Mouse (Mus musculus) kidney, adult 2 months (tissue): ENCODE measurements around the gene Cldn4. TPM values are rescaled to one million over a fixed set of nuclear protein-coding genes. Genes with fewer than 3 reads are reported as not detected.

Experiments used
- DNase-seq: peaks from one replicate; pipeline ENCODE4 v3.0.0; 2021
- H3K27ac ChIP-seq: fragments of 200-500 bp; 2 replicates; pipeline ENCODE4 v1.5.1; 2012; ENCODE audit warnings: low read depth, low read length, control low read depth, inconsistent platforms; ENCODE audit not compliant: insufficient read depth
- H3K27me3 ChIP-seq: fragments of 200-500 bp; replicated peaks from 2 replicates; pipeline ENCODE4 v1.6.1; 2012; ENCODE audit warnings: mild to moderate bottlenecking, moderate library complexity, low read length, inconsistent platforms; ENCODE audit not compliant: control insufficient read depth, insufficient read depth
- H3K36me3 ChIP-seq: fragments of 200-500 bp; 2 replicates; pipeline ENCODE4 v1.6.1; 2012; ENCODE audit warnings: mild to moderate bottlenecking, moderate library complexity, low read length, inconsistent platforms; ENCODE audit not compliant: control insufficient read depth, insufficient read depth
- H3K4me1 ChIP-seq: fragments of 200-500 bp; 2 replicates; pipeline ENCODE4 v1.6.1; 2011; ENCODE audit warnings: low read length; ENCODE audit not compliant: control insufficient read depth, insufficient read depth
- H3K4me3 ChIP-seq: fragments of 200-500 bp; 2 replicates; pipeline ENCODE4 v1.5.1; 2011; ENCODE audit warnings: mild to moderate bottlenecking, low read depth, low read length, control low read depth; ENCODE audit not compliant: insufficient read depth
- CTCF ChIP-seq: fragments of 200-500 bp; conservative IDR thresholded peaks from 2 replicates; pipeline ENCODE4 v1.5.1; 2011; ENCODE audit warnings: low read depth, mild to moderate bottlenecking, control low read depth, low read length, moderate library complexity, mixed read lengths; ENCODE audit not compliant: insufficient read depth, insufficient read length
- POLR2A ChIP-seq: fragments of 200-500 bp; IDR thresholded peaks from one replicate; pipeline ENCODE4 v1.6.1; 2011; ENCODE audit warnings: low read depth, low read length, control low read depth
- WGBS: fragments of 180-500 bp; shearing (Covaris S2); methylation state at CpG from one replicate; pipeline ENCODE4 v1.1.7; 2018; 5-methylcytosine and 5-hydroxymethylcytosine counted together
- polyA plus RNA-seq: library from polyadenylated mRNA; depleted of rRNA; stranded (reverse); fragments of >200 nt; gene quantifications from 2 replicates; pipeline ENCODE4 v1.2.3, GENCODE M21; 2012; rRNA removed

Cldn4 gene
- 37.5 and 44.1 TPM in 2 replicates for polyA plus RNA-seq

GRCm38 (mm10) chr5:134946857-134947255 is at the start of gene Cldn4:
TSS of gene Cldn4 (minus strand) at chr5:134946934.
- Histone ChIP-seq H3K4me1 (no peaks in the 10 kb centered on the region), H3K27me3 (no peaks in the 10 kb centered on the region; the same call in 1 of the 2 replicates), H3K36me3 (no peaks in the 10 kb centered on the region), H3K27ac (peak within 1 kb of the TSS; percentile 75), H3K4me3 (peak within 1 kb of the TSS; percentile 47)
- WGBS, result 19% methylated on average over 11 of the region's 11 CpGs
- TF ChIP-seq CTCF (no peak), POLR2A (peak; percentile 53)
- DNase-seq, result peak; percentile 40

- no peak overlapping the region for H3K27ac ChIP-seq
- TF ChIP-seq CTCF (no peak), POLR2A (no peak)
- H3K4me1 ChIP-seq, result no peaks in the 10 kb centered on the region
- DNase-seq, result no peak
- H3K4me3 ChIP-seq, result no peak overlapping the region
- no peaks in the 10 kb centered on the region for H3K27me3 ChIP-seq
- WGBS, result 70% methylated on average over 5 of the region's 5 CpGs
- H3K36me3 ChIP-seq, result no peaks in the 10 kb centered on the region
These were observed 45.8 kb upstream of the Cldn4 start for GRCm38 (mm10) chr5:134992566-134992965.

DNA sequence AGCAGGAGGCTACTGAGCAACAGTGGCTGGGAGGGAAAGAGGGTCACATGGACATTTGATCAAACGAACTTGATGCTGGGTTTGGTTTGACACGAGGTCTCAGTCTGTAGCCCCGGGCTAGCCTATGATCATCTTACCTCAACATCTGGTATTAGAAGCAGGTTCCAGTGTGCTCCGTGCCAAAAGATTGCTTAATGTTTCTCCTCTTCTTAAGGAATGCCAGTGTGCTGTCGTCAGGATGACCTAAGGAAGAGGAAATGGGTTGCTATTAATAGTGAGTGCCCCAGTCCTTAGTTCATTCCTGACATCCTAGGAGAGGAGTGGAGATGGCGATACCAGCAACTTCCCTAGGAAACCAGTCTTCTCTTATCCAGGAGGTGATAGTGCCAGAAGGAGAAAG is 43.0 kb upstream of the Cldn4 start:
- Histone ChIP-seq H3K27me3 (no peaks in the 10 kb centered on the region), H3K27ac (no peak overlapping the region), H3K4me1 (peaks cover 2% of the 10 kb centered on the region; the same call in 1 of the 2 replicates), H3K4me3 (no peak overlapping the region), H3K36me3 (no peaks in the 10 kb centered on the region)
- 34% methylated on average over 6 of the region's 6 CpGs for WGBS
- TF ChIP-seq POLR2A (no peak), CTCF (no peak)
- DNase-seq, result no peak

DNA sequence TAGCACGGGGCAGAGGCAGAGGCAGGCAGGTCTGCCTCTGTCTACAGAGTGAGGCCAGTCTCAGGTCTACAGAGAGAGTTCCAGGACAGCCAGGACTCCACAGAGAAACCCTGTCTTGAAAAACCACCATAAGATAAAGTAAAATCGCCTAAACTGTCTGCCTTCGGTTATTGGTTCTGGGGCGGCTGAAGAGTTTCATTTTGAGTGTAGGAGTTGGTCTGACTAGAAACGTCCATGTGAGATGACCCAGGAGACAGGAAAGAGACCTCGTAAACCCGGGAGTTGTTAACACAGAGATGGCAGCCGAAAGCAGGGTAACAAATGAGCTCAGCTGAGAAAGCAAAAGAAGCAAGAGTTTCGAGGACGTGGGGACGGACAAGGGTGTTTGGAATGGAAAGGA is 42.4 kb upstream of the Cldn4 start:
- Histone ChIP-seq H3K27ac (no peak overlapping the region), H3K36me3 (no peaks in the 10 kb centered on the region), H3K4me1 (peaks cover 6% of the 10 kb centered on the region; the same call in 1 of the 2 replicates), H3K4me3 (no peak overlapping the region), H3K27me3 (no peaks in the 10 kb centered on the region)
- DNase-seq, result no peak
- WGBS, result 52% methylated on average over 11 of the region's 11 CpGs
- TF ChIP-seq CTCF, result no peak
- no peak for TF ChIP-seq POLR2A

GRCm38 (mm10) chr5:134986298-134987268 is 39.8 kb upstream of the Cldn4 start:
- Histone ChIP-seq H3K4me1 (peaks cover 6% of the 10 kb centered on the region; the same call in 1 of the 2 replicates), H3K36me3 (no peaks in the 10 kb centered on the region), H3K27ac (peak overlapping the region; percentile 51), H3K4me3 (peak overlapping the region; percentile 52), H3K27me3 (no peaks in the 10 kb centered on the region)
- WGBS, result 4% methylated on average over 79 of the region's 79 CpGs
- no peak for TF ChIP-seq CTCF
- no peak for TF ChIP-seq POLR2A
- DNase-seq, result peak; percentile 29

- WGBS, result 2% methylated on average over 25 of the region's 25 CpGs
These were observed 39.0 kb upstream of the Cldn4 start, which contains the start of gene Cldn3 for GRCm38 (mm10) chr5:134985633-134986297. TSS of gene Cldn3 (plus strand) at chr5:134986214.

More at GRCm38 (mm10) chr5:134985633-134986297, 39.0 kb upstream of the Cldn4 start, which contains the start of gene Cldn3:
- peak; percentile 87 for DNase-seq
- no peaks in the 10 kb centered on the region for H3K36me3 ChIP-seq
- peak within 1 kb of the TSS; percentile 52 for H3K4me3 ChIP-seq
- TF ChIP-seq CTCF (no peak), POLR2A (peak; percentile 75)
- H3K27ac ChIP-seq, result peak within 1 kb of the TSS; percentile 59
- H3K4me1 ChIP-seq, result peaks cover 6% of the 10 kb centered on the region; the same call in 1 of the 2 replicates
- no peaks in the 10 kb centered on the region for H3K27me3 ChIP-seq
